Mouse (Mus musculus) granulocyte monocyte progenitor cell, adult 5-6 weeks (primary cell): Measurements from ENCODE around the gene Ppfibp2. TPM values are rescaled to one million over a fixed set of nuclear protein-coding genes. Genes with fewer than 3 reads are reported as not detected.
A peak's percentile ranks its signal among the peaks of the same experiment; 100 is the strongest.

Experiments used
- ATAC-seq: replicated peaks from 2 replicates; pipeline ENCODE4 v1.8.0; 2016; ENCODE audit warnings: mild to moderate bottlenecking, moderate TSS enrichment, inconsistent platforms; ENCODE audit not compliant: poor library complexity, severe bottlenecking
- total RNA-seq, 2 experiments: library from RNA; stranded (forward) in 1 of 2; stranded (reverse) in 1 of 2; fragments of 200-712, 200-1000 nt in 1 of 2; fragments of >200 nt in 1 of 2; fragmentation: Nextera tagmentation in 1 of 2; gene quantifications; 2 replicates each; pipeline ENCODE4 v1.2.3; 2014 to 2017

Gene Ppfibp2
- total RNA-seq (2014; fragmentation: Nextera tagmentation) (3.0 and 9.9 TPM in 2 replicates), total RNA-seq (2017) (5.6 and 6.6 TPM in 2 replicates)

- ATAC-seq: peak; percentile 87
These were observed at the start of gene Ppfibp2 for GRCm38 (mm10) chr7:107594857-107595402. Gene Ppfibp2 (plus strand): TSS chr7:107595207.

- no peak for ATAC-seq
These were observed 47.1 kb upstream of the Ppfibp2 start for GRCm38 (mm10) chr7:107547872-107548271.

GRCm38 (mm10) chr7:107553461-107553860 lies 41.5 kb upstream of the Ppfibp2 start:
- ATAC-seq: no peak

GRCm38 (mm10) chr7:107555906-107556305 lies 39.1 kb upstream of the Ppfibp2 start:
- ATAC-seq: peak; percentile 59

- ATAC-seq: no peak
These were observed 34.3 kb upstream of the Ppfibp2 start for GRCm38 (mm10) chr7:107560675-107561074.

GRCm38 (mm10) chr7:107561584-107561983 lies 33.4 kb upstream of the Ppfibp2 start:
- peak; percentile 47 for ATAC-seq

- ATAC-seq: no peak
These were observed 31.3 kb upstream of the Ppfibp2 start for GRCm38 (mm10) chr7:107563727-107564126.

GRCm38 (mm10) chr7:107567261-107567671 lies 27.7 kb upstream of the Ppfibp2 start, which contains the start of gene Olfml1:
Gene Olfml1 (plus strand): TSS chr7:107567446.
- no peak for ATAC-seq

- no peak for ATAC-seq
These were observed 27.3 kb upstream of the Ppfibp2 start for GRCm38 (mm10) chr7:107567674-107568073.

GRCm38 (mm10) chr7:107568971-107569370 lies 26.0 kb upstream of the Ppfibp2 start:
- no peak for ATAC-seq

GRCm38 (mm10) chr7:107573856-107574255 lies 21.2 kb upstream of the Ppfibp2 start:
- ATAC-seq: peak; percentile 68

- ATAC-seq: no peak
These were observed 20.7 kb upstream of the Ppfibp2 start for GRCm38 (mm10) chr7:107574276-107574675.

- no peak for ATAC-seq
These were observed 2.4 kb upstream of the Ppfibp2 start for GRCm38 (mm10) chr7:107592641-107593040.

- ATAC-seq: peak; percentile 71
These were observed 1.1 kb upstream of the Ppfibp2 start for GRCm38 (mm10) chr7:107593904-107594303.

GRCm38 (mm10) chr7:107594325-107594856 lies 616 bp upstream of the Ppfibp2 start:
- peak; percentile 49 for ATAC-seq

GRCm38 (mm10) chr7:107595426-107595825 lies 419 bp downstream of the Ppfibp2 start:
- no peak for ATAC-seq

GRCm38 (mm10) chr7:107596753-107597152 lies 1.7 kb downstream of the Ppfibp2 start:
- ATAC-seq: no peak

GRCm38 (mm10) chr7:107597956-107598355 lies 2.9 kb downstream of the Ppfibp2 start:
- no peak for ATAC-seq

- ATAC-seq: no peak
These were observed 5.6 kb downstream of the Ppfibp2 start for GRCm38 (mm10) chr7:107600651-107601050.

GRCm38 (mm10) chr7:107602505-107602904 lies 7.5 kb downstream of the Ppfibp2 start:
- no peak for ATAC-seq

GRCm38 (mm10) chr7:107602913-107603312 lies 7.9 kb downstream of the Ppfibp2 start:
- no peak for ATAC-seq

- ATAC-seq: peak; percentile 38
These were observed 12.8 kb downstream of the Ppfibp2 start for GRCm38 (mm10) chr7:107607766-107608165.
